Mouse (Mus musculus): ENCODE results near the gene Cav1. TPM values are rescaled to one million over a fixed set of nuclear protein-coding genes. Genes with fewer than 3 reads are reported as not detected.

The Cav1 gene
- polyA plus RNA-seq, 1 experiment from 2014 or later: 30.1 TPM

GRCm38 (mm10) chr6:17327216-17327615 is 21.1 kb downstream of the Cav1 start:
- no peak overlapping the region for H3K4me3 ChIP-seq
- WGBS: 67% methylated on average over 11 of the region's 11 CpGs
- H3K36me3 ChIP-seq: no peaks in the 10 kb centered on the region
- no peak overlapping the region for H3K9ac ChIP-seq (replicated peaks)
- no peaks in the 10 kb centered on the region for H3K27me3 ChIP-seq
- H3K4me2 ChIP-seq (replicated peaks): no peak overlapping the region
- ATAC-seq (replicated peaks): no peak
- no peaks in the 10 kb centered on the region for H3K9me3 ChIP-seq
- H3K27ac ChIP-seq (replicated peaks): no peak overlapping the region
- no peaks in the 10 kb centered on the region for H3K4me1 ChIP-seq

- 82% methylated on average over 3 of the region's 3 CpGs for WGBS
- no peak overlapping the region for H3K4me2 ChIP-seq (replicated peaks)
- no peaks in the 10 kb centered on the region for H3K27me3 ChIP-seq
- no peaks in the 10 kb centered on the region for H3K9me3 ChIP-seq
- H3K9ac ChIP-seq (replicated peaks): no peak overlapping the region
- no peak overlapping the region for H3K27ac ChIP-seq (replicated peaks)
- no peaks in the 10 kb centered on the region for H3K4me1 ChIP-seq
- H3K4me3 ChIP-seq: no peak overlapping the region
- no peak for ATAC-seq (replicated peaks)
- H3K36me3 ChIP-seq: no peaks in the 10 kb centered on the region
Observed at GRCm38 (mm10) chr6:17329801-17330200, 23.7 kb downstream of the Cav1 start.

GRCm38 (mm10) chr6:17337724-17338123 is 31.6 kb downstream of the Cav1 start:
- Histone ChIP-seq H3K27ac (replicated peaks) (no peak overlapping the region), H3K4me2 (replicated peaks) (no peak overlapping the region), H3K9me3 (no peaks in the 10 kb centered on the region), H3K36me3 (no peaks in the 10 kb centered on the region), H3K27me3 (no peaks in the 10 kb centered on the region), H3K4me1 (no peaks in the 10 kb centered on the region), H3K9ac (replicated peaks) (no peak overlapping the region), H3K4me3 (no peak overlapping the region)
- ATAC-seq (replicated peaks): no peak
- 81% methylated on average over 2 of the region's 2 CpGs for WGBS

GRCm38 (mm10) chr6:17340406-17340805 is 34.3 kb downstream of the Cav1 start:
- H3K27me3 ChIP-seq: no peaks in the 10 kb centered on the region
- H3K36me3 ChIP-seq: no peaks in the 10 kb centered on the region
- no peak overlapping the region for H3K4me3 ChIP-seq
- H3K4me1 ChIP-seq: no peaks in the 10 kb centered on the region
- H3K4me2 ChIP-seq (replicated peaks): no peak overlapping the region
- ATAC-seq (replicated peaks): no peak
- H3K9ac ChIP-seq (replicated peaks): no peak overlapping the region
- H3K9me3 ChIP-seq: no peaks in the 10 kb centered on the region
- H3K27ac ChIP-seq (replicated peaks): no peak overlapping the region
- 14% methylated on average over 2 of the region's 2 CpGs for WGBS

GRCm38 (mm10) chr6:17348011-17348410 is 41.9 kb downstream of the Cav1 start:
- 85% methylated on average over 3 of the region's 3 CpGs for WGBS
- H3K4me1 ChIP-seq: no peaks in the 10 kb centered on the region
- ATAC-seq (replicated peaks): no peak

GRCm38 (mm10) chr6:17350803-17351202 is 44.7 kb downstream of the Cav1 start:
- Histone ChIP-seq H3K27ac (replicated peaks) (no peak overlapping the region), H3K36me3 (no peaks in the 10 kb centered on the region), H3K9me3 (no peaks in the 10 kb centered on the region), H3K4me1 (no peaks in the 10 kb centered on the region), H3K4me2 (replicated peaks) (no peak overlapping the region), H3K27me3 (no peaks in the 10 kb centered on the region), H3K4me3 (no peak overlapping the region), H3K9ac (replicated peaks) (no peak overlapping the region)
- 94% methylated on average over 5 of the region's 5 CpGs for WGBS
- no peak for ATAC-seq (replicated peaks)

More at GRCm38 (mm10) chr6:17348011-17348410, 41.9 kb downstream of the Cav1 start:
- Histone ChIP-seq H3K27me3 (no peaks in the 10 kb centered on the region), H3K9ac (replicated peaks) (no peak overlapping the region), H3K9me3 (no peaks in the 10 kb centered on the region), H3K36me3 (no peaks in the 10 kb centered on the region), H3K27ac (replicated peaks) (no peak overlapping the region), H3K4me2 (replicated peaks) (no peak overlapping the region), H3K4me3 (no peak overlapping the region)

GRCm38 (mm10) chr6:17358896-17359690 is 53.0 kb downstream of the Cav1 start:
- H3K4me3 ChIP-seq: no peak overlapping the region
- no peaks in the 10 kb centered on the region for H3K9me3 ChIP-seq
- no peaks in the 10 kb centered on the region for H3K27me3 ChIP-seq
- 13% methylated on average over 6 of the region's 6 CpGs for WGBS
- H3K36me3 ChIP-seq: no peaks in the 10 kb centered on the region
- H3K9ac ChIP-seq (replicated peaks): no peak overlapping the region
- H3K27ac ChIP-seq (replicated peaks): no peak overlapping the region
- no peak overlapping the region for H3K4me2 ChIP-seq (replicated peaks)
- no peaks in the 10 kb centered on the region for H3K4me1 ChIP-seq
- peak; percentile 81 for ATAC-seq (replicated peaks)

GRCm38 (mm10) chr6:17362771-17363170 is 56.6 kb downstream of the Cav1 start:
- Histone ChIP-seq H3K27me3 (no peaks in the 10 kb centered on the region), H3K4me1 (no peaks in the 10 kb centered on the region), H3K4me2 (replicated peaks) (no peak overlapping the region), H3K9me3 (no peaks in the 10 kb centered on the region), H3K36me3 (no peaks in the 10 kb centered on the region), H3K27ac (replicated peaks) (no peak overlapping the region), H3K9ac (replicated peaks) (no peak overlapping the region), H3K4me3 (no peak overlapping the region)
- 0 out of 2 replicates have a peak, but pooled peaks have one; percentile 51 for ATAC-seq (replicated peaks)
- 45% methylated on average over 3 of the region's 3 CpGs for whole genome bisulfite sequencing

GRCm38 (mm10) chr6:17363446-17364179 is 57.5 kb downstream of the Cav1 start:
- no peak overlapping the region for H3K9ac ChIP-seq (replicated peaks)
- H3K36me3 ChIP-seq: no peaks in the 10 kb centered on the region
- 81% methylated on average over 17 of the region's 17 CpGs for WGBS
- no peaks in the 10 kb centered on the region for H3K27me3 ChIP-seq
- H3K4me2 ChIP-seq (replicated peaks): no peak overlapping the region
- H3K9me3 ChIP-seq: no peaks in the 10 kb centered on the region
- no peaks in the 10 kb centered on the region for H3K4me1 ChIP-seq
- no peak for ATAC-seq (replicated peaks)
- H3K4me3 ChIP-seq: no peak overlapping the region
- H3K27ac ChIP-seq (replicated peaks): no peak overlapping the region

GRCm38 (mm10) chr6:17374326-17374725 is 68.2 kb downstream of the Cav1 start:
- H3K9me3 ChIP-seq: no peaks in the 10 kb centered on the region
- 93% methylated on average over 5 of the region's 5 CpGs for WGBS

GRCm38 (mm10) chr6:17377371-17377770 is 71.2 kb downstream of the Cav1 start:
- Histone ChIP-seq H3K4me3 (no peak overlapping the region), H3K4me2 (replicated peaks) (no peak overlapping the region), H3K4me1 (no peaks in the 10 kb centered on the region), H3K27ac (replicated peaks) (no peak overlapping the region), H3K36me3 (no peaks in the 10 kb centered on the region), H3K9me3 (no peaks in the 10 kb centered on the region), H3K27me3 (no peaks in the 10 kb centered on the region), H3K9ac (replicated peaks) (no peak overlapping the region)
- WGBS: 79% methylated on average over 2 of the region's 2 CpGs
- ATAC-seq (replicated peaks): no peak

More at GRCm38 (mm10) chr6:17374326-17374725, 68.2 kb downstream of the Cav1 start:
- no peaks in the 10 kb centered on the region for H3K27me3 ChIP-seq
- no peak overlapping the region for H3K4me3 ChIP-seq
- ATAC-seq (replicated peaks): no peak
- H3K9ac ChIP-seq (replicated peaks): no peak overlapping the region
- H3K36me3 ChIP-seq: no peaks in the 10 kb centered on the region
- H3K4me1 ChIP-seq: no peaks in the 10 kb centered on the region
- H3K4me2 ChIP-seq (replicated peaks): no peak overlapping the region
- H3K27ac ChIP-seq (replicated peaks): no peak overlapping the region

- Histone ChIP-seq H3K27me3 (no peaks in the 10 kb centered on the region), H3K36me3 (no peaks in the 10 kb centered on the region), H3K4me1 (no peaks in the 10 kb centered on the region), H3K4me2 (replicated peaks) (no peak overlapping the region), H3K9me3 (no peaks in the 10 kb centered on the region), H3K4me3 (no peak overlapping the region), H3K9ac (replicated peaks) (no peak overlapping the region), H3K27ac (replicated peaks) (no peak overlapping the region)
- ATAC-seq (replicated peaks): no peak
- WGBS: 84% methylated on average over 3 of the region's 3 CpGs
Observed at GRCm38 (mm10) chr6:17380102-17380501, 74.0 kb downstream of the Cav1 start.

Measured in forebrain, embryonic 15.5 days (tissue).